Mouse (Mus musculus): ENCODE results near the gene Cfap61. TPM values are rescaled to one million over a fixed set of nuclear protein-coding genes. Genes with fewer than 3 reads are reported as not detected.

Gene Cfap61
- polyA plus RNA-seq, 2 experiments: not detected

DNA sequence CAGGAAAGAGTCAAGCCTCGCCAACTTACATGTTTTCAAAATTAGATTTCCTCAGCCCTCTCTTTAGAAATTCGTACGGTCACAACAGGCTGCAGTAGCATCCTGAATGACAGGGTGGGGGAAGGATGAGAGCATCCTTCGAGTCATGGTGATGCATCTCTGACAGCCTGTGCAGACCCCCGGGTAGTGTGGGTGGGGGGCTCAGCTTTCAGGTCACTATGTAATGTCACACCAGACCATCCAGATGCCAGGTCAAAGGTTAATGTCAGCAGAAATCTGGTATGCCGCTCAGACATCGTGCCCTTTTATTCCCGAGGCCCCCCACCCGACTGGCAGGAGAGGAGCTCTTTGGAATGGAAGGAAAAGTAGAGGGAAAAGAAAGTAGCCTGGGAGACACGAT is 15.7 kb downstream of the Cfap61 start:
- no peaks in the 10 kb centered on the region for H3K9me3 ChIP-seq (ENCODE audit: control insufficient read depth, low read length)
- ATAC-seq (ENCODE audit: insufficient read depth): no peak
- H3K27me3 ChIP-seq (ENCODE audit: control insufficient read depth, insufficient read depth, low read length): no peaks in the 10 kb centered on the region
- no peak overlapping the region for H3K4me3 ChIP-seq (ENCODE audit: insufficient read depth in 1 of 2, low read depth in 2 of 2, low read length in 2 of 2)
- no peak overlapping the region for H3K27ac ChIP-seq
- DNase-seq (ENCODE audit: low read depth in 3 of 3, low spot score in 3 of 3): no peak
- 52% methylated on average over 10 of the region's 10 CpGs for WGBS (ENCODE audit: insufficient replicate concordance)
- no peaks in the 10 kb centered on the region for H3K36me3 ChIP-seq (replicated peaks; ENCODE audit: control insufficient read depth, insufficient read depth, low read depth)
- no peak overlapping the region for H3K9ac ChIP-seq (replicated peaks)
- no peaks in the 10 kb centered on the region for H3K4me1 ChIP-seq (replicated peaks; ENCODE audit: control insufficient read depth in 2 of 2, insufficient read depth in 2 of 2, low read length in 1 of 2)
- TF ChIP-seq EP300 (IDR thresholded peaks at IDR 0.05; ENCODE audit: low read depth): no peak
- TF ChIP-seq CTCF (IDR thresholded peaks at IDR 0.05; ENCODE audit: low read depth): no peak
- H3K4me2 ChIP-seq (ENCODE audit: low read depth): no peak overlapping the region

GRCm38 (mm10) chr2:145952726-145953125 is 18.1 kb downstream of the Cfap61 start:
- no peak overlapping the region for H3K4me2 ChIP-seq (ENCODE audit: low read depth)
- H3K36me3 ChIP-seq (replicated peaks; ENCODE audit: control insufficient read depth, insufficient read depth, low read depth): no peaks in the 10 kb centered on the region
- H3K9ac ChIP-seq (replicated peaks): no peak overlapping the region
- DNase-seq (ENCODE audit: low read depth in 3 of 3, low spot score in 3 of 3): no peak
- no peaks in the 10 kb centered on the region for H3K4me1 ChIP-seq (replicated peaks; ENCODE audit: control insufficient read depth in 2 of 2, insufficient read depth in 2 of 2, low read length in 1 of 2)
- no peak for ATAC-seq (ENCODE audit: insufficient read depth)
- 57% methylated on average over 5 of the region's 5 CpGs for WGBS (ENCODE audit: insufficient replicate concordance)
- TF ChIP-seq CTCF (IDR thresholded peaks at IDR 0.05; ENCODE audit: low read depth) (no peak), EP300 (IDR thresholded peaks at IDR 0.05; ENCODE audit: low read depth) (no peak)
- no peak overlapping the region for H3K4me3 ChIP-seq (ENCODE audit: insufficient read depth in 1 of 2, low read depth in 2 of 2, low read length in 2 of 2)
- H3K27ac ChIP-seq: no peak overlapping the region
- no peaks in the 10 kb centered on the region for H3K9me3 ChIP-seq (ENCODE audit: control insufficient read depth, low read length)
- no peaks in the 10 kb centered on the region for H3K27me3 ChIP-seq (ENCODE audit: control insufficient read depth, insufficient read depth, low read length)

GRCm38 (mm10) chr2:145955844-145956243 is 21.3 kb downstream of the Cfap61 start:
- no peak for TF ChIP-seq EP300 (IDR thresholded peaks at IDR 0.05; ENCODE audit: low read depth)
- no peak for TF ChIP-seq CTCF (IDR thresholded peaks at IDR 0.05; ENCODE audit: low read depth)
- ATAC-seq (ENCODE audit: insufficient read depth): no peak
- no peak overlapping the region for H3K9ac ChIP-seq (replicated peaks)
- DNase-seq (ENCODE audit: low read depth in 3 of 3, low spot score in 3 of 3): no peak
- no peaks in the 10 kb centered on the region for H3K4me1 ChIP-seq (replicated peaks; ENCODE audit: control insufficient read depth in 2 of 2, insufficient read depth in 2 of 2, low read length in 1 of 2)
- no peaks in the 10 kb centered on the region for H3K9me3 ChIP-seq (ENCODE audit: control insufficient read depth, low read length)
- no peak overlapping the region for H3K27ac ChIP-seq
- H3K4me3 ChIP-seq (ENCODE audit: insufficient read depth in 1 of 2, low read depth in 2 of 2, low read length in 2 of 2): no peak overlapping the region
- no peaks in the 10 kb centered on the region for H3K27me3 ChIP-seq (ENCODE audit: control insufficient read depth, insufficient read depth, low read length)
- H3K36me3 ChIP-seq (replicated peaks; ENCODE audit: control insufficient read depth, insufficient read depth, low read depth): no peaks in the 10 kb centered on the region
- H3K4me2 ChIP-seq (ENCODE audit: low read depth): no peak overlapping the region
- 66% methylated on average over 10 of the region's 10 CpGs for WGBS (ENCODE audit: insufficient replicate concordance)

- ATAC-seq (ENCODE audit: insufficient read depth) (no peak), DNase-seq (ENCODE audit: low read depth in 3 of 3, low spot score in 3 of 3) (no peak)
- H3K4me1 ChIP-seq (replicated peaks; ENCODE audit: control insufficient read depth in 2 of 2, insufficient read depth in 2 of 2, low read length in 1 of 2): no peaks in the 10 kb centered on the region
- H3K27me3 ChIP-seq (ENCODE audit: control insufficient read depth, insufficient read depth, low read length): no peaks in the 10 kb centered on the region
- TF ChIP-seq CTCF (IDR thresholded peaks at IDR 0.05; ENCODE audit: low read depth): no peak
- TF ChIP-seq EP300 (IDR thresholded peaks at IDR 0.05; ENCODE audit: low read depth): no peak
- no peak overlapping the region for H3K27ac ChIP-seq
- H3K4me2 ChIP-seq (ENCODE audit: low read depth): no peak overlapping the region
- no peak overlapping the region for H3K4me3 ChIP-seq (ENCODE audit: insufficient read depth in 1 of 2, low read depth in 2 of 2, low read length in 2 of 2)
- WGBS (ENCODE audit: insufficient replicate concordance): 59% methylated on average over 5 of the region's 5 CpGs
- H3K9ac ChIP-seq (replicated peaks): no peak overlapping the region
- no peaks in the 10 kb centered on the region for H3K9me3 ChIP-seq (ENCODE audit: control insufficient read depth, low read length)
- H3K36me3 ChIP-seq (replicated peaks; ENCODE audit: control insufficient read depth, insufficient read depth, low read depth): no peaks in the 10 kb centered on the region
Measured at GRCm38 (mm10) chr2:145956318-145956717, 21.7 kb downstream of the Cfap61 start.

DNA sequence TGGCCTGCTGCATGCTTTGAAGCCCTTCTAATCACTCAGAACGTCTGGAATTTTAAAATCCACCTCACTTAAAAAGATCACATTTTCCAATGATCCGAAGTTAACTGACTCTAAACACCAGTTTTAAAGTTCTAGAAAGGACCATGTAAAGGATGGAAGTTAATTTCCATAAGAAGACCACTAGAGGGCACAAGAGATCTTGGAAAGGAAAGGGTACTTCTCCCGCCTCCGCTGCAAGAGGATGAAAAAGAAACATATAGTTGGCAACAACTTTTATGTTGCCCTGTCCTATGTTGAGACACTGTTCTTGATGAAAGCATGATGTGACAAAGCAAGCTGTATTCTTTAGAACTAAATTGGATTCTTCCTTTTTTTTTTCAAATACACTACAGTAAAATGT is 22.9 kb downstream of the Cfap61 start:
- ATAC-seq (ENCODE audit: insufficient read depth) (no peak), DNase-seq (ENCODE audit: low read depth in 3 of 3, low spot score in 3 of 3) (peak in 1 of 3 experiments; percentile 3)
- Histone ChIP-seq H3K4me3 (ENCODE audit: insufficient read depth in 1 of 2, low read depth in 2 of 2, low read length in 2 of 2) (no peak overlapping the region), H3K9me3 (ENCODE audit: control insufficient read depth, low read length) (no peaks in the 10 kb centered on the region), H3K36me3 (replicated peaks; ENCODE audit: control insufficient read depth, insufficient read depth, low read depth) (no peaks in the 10 kb centered on the region), H3K4me1 (replicated peaks; ENCODE audit: control insufficient read depth in 2 of 2, insufficient read depth in 2 of 2, low read length in 1 of 2) (no peaks in the 10 kb centered on the region), H3K27ac (no peak overlapping the region), H3K4me2 (ENCODE audit: low read depth) (no peak overlapping the region), H3K27me3 (ENCODE audit: control insufficient read depth, insufficient read depth, low read length) (no peaks in the 10 kb centered on the region), H3K9ac (replicated peaks) (no peak overlapping the region)
- 8% methylated on average over 4 of the region's 4 CpGs for WGBS (ENCODE audit: insufficient replicate concordance)
- TF ChIP-seq CTCF (IDR thresholded peaks at IDR 0.05; ENCODE audit: low read depth) (peak; percentile 48; the same call in 1 of the 2 replicates), EP300 (IDR thresholded peaks at IDR 0.05; ENCODE audit: low read depth) (no peak)
